Mouse (Mus musculus): ENCODE measurements around the gene Lmo2. TPM values are rescaled to one million over a fixed set of nuclear protein-coding genes. Genes with fewer than 3 reads are reported as not detected.

The Lmo2 gene
- polyA plus RNA-seq, 1 experiment from 2014 or later = 11.1 TPM

DNA sequence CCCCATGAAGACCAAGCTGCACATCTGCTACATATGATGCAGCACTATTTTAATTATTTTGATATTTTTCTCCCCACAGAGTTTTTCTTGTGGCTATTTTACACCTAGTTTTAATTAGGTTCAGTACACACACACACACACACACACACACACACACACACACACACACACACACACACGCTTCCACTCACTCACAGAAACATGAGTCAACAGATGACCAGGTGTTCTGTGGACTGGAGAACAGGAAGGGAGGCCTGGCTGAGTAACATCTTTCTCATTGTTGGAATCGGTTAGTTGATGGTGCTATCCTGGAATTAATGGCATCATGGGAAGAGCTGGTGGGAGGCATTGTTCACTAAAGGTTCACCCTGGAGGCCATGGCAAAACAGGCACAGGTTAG lies 20.1 kb upstream of the Lmo2 start:
- Histone ChIP-seq H3K9ac (ENCODE audit: low read depth, low read length) (no peak overlapping the region), H3K27me3 (replicated peaks; ENCODE audit: control insufficient read depth, insufficient read depth, low read length) (no peaks in the 10 kb centered on the region), H3K27ac (ENCODE audit: low read depth, low read length) (no peak overlapping the region), H3K9me3 (ENCODE audit: control insufficient read depth) (no peaks in the 10 kb centered on the region), H3K4me3 (ENCODE audit: low read depth, low read length) (no peak overlapping the region), H3K4me1 (replicated peaks; ENCODE audit: control insufficient read depth, insufficient read depth, low read length) (no peaks in the 10 kb centered on the region), H3K4me2 (replicated peaks; ENCODE audit: low read depth) (no peak overlapping the region), H3K36me3 (ENCODE audit: control insufficient read depth, insufficient read depth) (no peaks in the 10 kb centered on the region)
- ATAC-seq = no peak
- 73% methylated on average over 2 of the region's 2 CpGs for WGBS
- TF ChIP-seq CTCF (IDR thresholded peaks at IDR 0.05; ENCODE audit: low read depth) = no peak

- TF ChIP-seq CTCF (IDR thresholded peaks at IDR 0.05; ENCODE audit: low read depth) = no peak
Observed at GRCm38 (mm10) chr2:103938573-103938972, 19.2 kb upstream of the Lmo2 start.

GRCm38 (mm10) chr2:103939003-103939402 lies 18.8 kb upstream of the Lmo2 start:
- no peak for TF ChIP-seq CTCF (IDR thresholded peaks at IDR 0.05; ENCODE audit: low read depth)
- Histone ChIP-seq H3K9ac (ENCODE audit: low read depth, low read length) (no peak overlapping the region), H3K27me3 (replicated peaks; ENCODE audit: control insufficient read depth, insufficient read depth, low read length) (no peaks in the 10 kb centered on the region), H3K36me3 (ENCODE audit: control insufficient read depth, insufficient read depth) (no peaks in the 10 kb centered on the region), H3K27ac (ENCODE audit: low read depth, low read length) (no peak overlapping the region), H3K4me2 (replicated peaks; ENCODE audit: low read depth) (no peak overlapping the region), H3K4me3 (ENCODE audit: low read depth, low read length) (no peak overlapping the region), H3K9me3 (ENCODE audit: control insufficient read depth) (no peaks in the 10 kb centered on the region), H3K4me1 (replicated peaks; ENCODE audit: control insufficient read depth, insufficient read depth, low read length) (no peaks in the 10 kb centered on the region)
- no peak for ATAC-seq

More at GRCm38 (mm10) chr2:103938573-103938972, 19.2 kb upstream of the Lmo2 start:
- Histone ChIP-seq H3K9me3 (ENCODE audit: control insufficient read depth) (no peaks in the 10 kb centered on the region), H3K4me3 (ENCODE audit: low read depth, low read length) (no peak overlapping the region), H3K27me3 (replicated peaks; ENCODE audit: control insufficient read depth, insufficient read depth, low read length) (no peaks in the 10 kb centered on the region), H3K36me3 (ENCODE audit: control insufficient read depth, insufficient read depth) (no peaks in the 10 kb centered on the region), H3K9ac (ENCODE audit: low read depth, low read length) (no peak overlapping the region), H3K4me1 (replicated peaks; ENCODE audit: control insufficient read depth, insufficient read depth, low read length) (no peaks in the 10 kb centered on the region), H3K4me2 (replicated peaks; ENCODE audit: low read depth) (no peak overlapping the region), H3K27ac (ENCODE audit: low read depth, low read length) (no peak overlapping the region)
- 72% methylated on average over 1 of the region's 1 CpGs for WGBS
- ATAC-seq = no peak

GRCm38 (mm10) chr2:103941085-103941484 lies 16.7 kb upstream of the Lmo2 start:
- no peak overlapping the region for H3K9ac ChIP-seq (ENCODE audit: low read depth, low read length)
- H3K36me3 ChIP-seq (ENCODE audit: control insufficient read depth, insufficient read depth) = no peaks in the 10 kb centered on the region
- TF ChIP-seq CTCF (IDR thresholded peaks at IDR 0.05; ENCODE audit: low read depth) = no peak
- WGBS = 74% methylated on average over 3 of the region's 3 CpGs
- H3K27ac ChIP-seq (ENCODE audit: low read depth, low read length) = no peak overlapping the region
- H3K27me3 ChIP-seq (replicated peaks; ENCODE audit: control insufficient read depth, insufficient read depth, low read length) = no peaks in the 10 kb centered on the region
- H3K4me3 ChIP-seq (ENCODE audit: low read depth, low read length) = no peak overlapping the region
- H3K9me3 ChIP-seq (ENCODE audit: control insufficient read depth) = no peaks in the 10 kb centered on the region
- no peaks in the 10 kb centered on the region for H3K4me1 ChIP-seq (replicated peaks; ENCODE audit: control insufficient read depth, insufficient read depth, low read length)
- no peak for ATAC-seq
- no peak overlapping the region for H3K4me2 ChIP-seq (replicated peaks; ENCODE audit: low read depth)

- Histone ChIP-seq H3K9ac (ENCODE audit: low read depth, low read length) (no peak overlapping the region), H3K36me3 (ENCODE audit: control insufficient read depth, insufficient read depth) (no peaks in the 10 kb centered on the region), H3K27me3 (replicated peaks; ENCODE audit: control insufficient read depth, insufficient read depth, low read length) (no peaks in the 10 kb centered on the region), H3K9me3 (ENCODE audit: control insufficient read depth) (no peaks in the 10 kb centered on the region), H3K27ac (ENCODE audit: low read depth, low read length) (no peak overlapping the region), H3K4me1 (replicated peaks; ENCODE audit: control insufficient read depth, insufficient read depth, low read length) (no peaks in the 10 kb centered on the region), H3K4me3 (ENCODE audit: low read depth, low read length) (no peak overlapping the region), H3K4me2 (replicated peaks; ENCODE audit: low read depth) (no peak overlapping the region)
- no peak for ATAC-seq
- TF ChIP-seq CTCF (IDR thresholded peaks at IDR 0.05; ENCODE audit: low read depth) = no peak
- 88% methylated on average over 2 of the region's 2 CpGs for WGBS
Observed at GRCm38 (mm10) chr2:103944859-103945258, 12.9 kb upstream of the Lmo2 start.

- Histone ChIP-seq H3K36me3 (ENCODE audit: control insufficient read depth, insufficient read depth) (no peaks in the 10 kb centered on the region), H3K9me3 (ENCODE audit: control insufficient read depth) (no peaks in the 10 kb centered on the region), H3K27me3 (replicated peaks; ENCODE audit: control insufficient read depth, insufficient read depth, low read length) (no peaks in the 10 kb centered on the region), H3K27ac (ENCODE audit: low read depth, low read length) (no peak overlapping the region), H3K9ac (ENCODE audit: low read depth, low read length) (no peak overlapping the region), H3K4me2 (replicated peaks; ENCODE audit: low read depth) (no peak overlapping the region), H3K4me3 (ENCODE audit: low read depth, low read length) (no peak overlapping the region), H3K4me1 (replicated peaks; ENCODE audit: control insufficient read depth, insufficient read depth, low read length) (no peaks in the 10 kb centered on the region)
- WGBS = 60% methylated on average over 5 of the region's 5 CpGs
- no peak for TF ChIP-seq CTCF (IDR thresholded peaks at IDR 0.05; ENCODE audit: low read depth)
- ATAC-seq = no peak
Observed at GRCm38 (mm10) chr2:103945571-103946092, 12.2 kb upstream of the Lmo2 start.

- no peak overlapping the region for H3K9ac ChIP-seq (ENCODE audit: low read depth, low read length)
- H3K27me3 ChIP-seq (replicated peaks; ENCODE audit: control insufficient read depth, insufficient read depth, low read length) = no peaks in the 10 kb centered on the region
- H3K36me3 ChIP-seq (ENCODE audit: control insufficient read depth, insufficient read depth) = no peaks in the 10 kb centered on the region
- H3K9me3 ChIP-seq (ENCODE audit: control insufficient read depth) = no peaks in the 10 kb centered on the region
- no peaks in the 10 kb centered on the region for H3K4me1 ChIP-seq (replicated peaks; ENCODE audit: control insufficient read depth, insufficient read depth, low read length)
- no peak overlapping the region for H3K4me2 ChIP-seq (replicated peaks; ENCODE audit: low read depth)
- H3K27ac ChIP-seq (ENCODE audit: low read depth, low read length) = no peak overlapping the region
- H3K4me3 ChIP-seq (ENCODE audit: low read depth, low read length) = no peak overlapping the region
- WGBS = 79% methylated on average over 8 of the region's 8 CpGs
- no peak for ATAC-seq
- TF ChIP-seq CTCF (IDR thresholded peaks at IDR 0.05; ENCODE audit: low read depth) = no peak
Observed at GRCm38 (mm10) chr2:103946892-103947291, 10.9 kb upstream of the Lmo2 start.

Data from intestine, postnatal 0 days (tissue).